16 mouse cellular contexts compared by ENCODE assay signal in the genomic region with DNA sequence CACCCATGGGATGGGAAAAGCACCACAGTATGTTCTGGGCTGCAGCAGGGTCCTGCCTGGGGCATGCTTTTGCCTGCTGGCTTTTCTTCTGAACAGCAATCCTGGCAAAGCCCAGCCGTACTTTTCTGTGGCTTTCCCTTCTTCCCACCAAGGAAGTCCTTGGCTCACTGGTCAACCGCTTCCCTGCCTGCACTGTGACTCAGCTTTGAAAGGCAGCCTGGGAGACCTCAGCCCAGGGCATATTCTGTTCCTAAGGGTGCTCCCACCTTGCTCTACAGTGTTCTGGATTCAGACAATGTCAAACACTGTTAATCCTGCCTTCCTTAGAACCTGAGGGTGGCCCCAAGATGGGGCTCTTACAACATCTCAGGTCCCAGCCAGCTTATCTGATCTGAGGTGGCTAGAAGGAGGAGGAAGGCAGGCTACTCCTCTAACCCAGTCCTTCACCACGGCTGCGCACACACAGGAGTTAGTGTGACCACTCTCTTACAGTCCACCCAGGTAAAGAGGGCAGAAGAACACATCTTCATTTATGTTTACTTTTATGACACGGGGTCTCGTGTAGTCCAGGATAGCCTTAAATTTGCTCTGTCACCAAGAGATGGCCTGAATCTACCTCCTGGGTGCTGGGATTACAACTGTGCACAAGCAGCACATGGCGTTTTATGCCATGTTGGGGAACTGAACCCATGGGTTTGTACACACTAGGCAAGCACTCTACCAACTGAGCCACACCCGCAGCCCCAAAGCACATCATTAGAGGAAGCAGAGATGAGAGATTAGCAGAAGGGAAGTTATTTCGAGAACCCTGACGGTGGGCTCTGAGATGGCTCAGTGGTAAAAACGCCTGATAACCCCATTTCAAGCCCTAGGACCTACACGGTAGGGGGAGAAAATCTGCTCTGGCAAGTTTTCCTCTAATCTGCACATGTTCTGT. TPM values are rescaled to one million over a fixed set of nuclear protein-coding genes. Genes with fewer than 3 reads are reported as not detected.
DNase-seq lines count a peak whose midpoint lies in the region; ATAC-seq lines count a peak whose summit lies in the region.
"Had no signal": no experiment of that assay in that cellular context is flagged by ENCODE, and none has a peak within 500 bp of the region (broad histone marks: within the 10 kb centered on the region; RNA-seq: fewer than 3 reads in every experiment).

No protein-coding gene starts in this region.

- WGBS in limb, embryonic 12.5 days = 89% methylated on average over 12 of the region's 12 CpGs
- WGBS in limb, embryonic 10.5 days = 88% methylated on average over 12 of the region's 12 CpGs
- WGBS in intestine, embryonic 16.5 days = 83% methylated on average over 12 of the region's 12 CpGs
- 90% methylated on average over 12 of the region's 12 CpGs for WGBS in neural tube, embryonic 15.5 days

- peaks cover 45% of the 10 kb centered on the region for H3K36me3 ChIP-seq in limb, embryonic 12.5 days
- H3K36me3 ChIP-seq in limb, embryonic 10.5 days = peaks cover 62% of the 10 kb centered on the region
- H3K36me3 ChIP-seq in intestine, embryonic 16.5 days (ENCODE audit: control insufficient read depth, insufficient read depth, low read length) = peaks cover 25% of the 10 kb centered on the region
- peaks cover 39% of the 10 kb centered on the region for H3K36me3 ChIP-seq in neural tube, embryonic 15.5 days

- H3K4me2 ChIP-seq in limb, embryonic 12.5 days = no peak overlapping the region
- no peak overlapping the region for H3K4me2 ChIP-seq in intestine, embryonic 16.5 days (ENCODE audit: low read depth, low read length)
- no peak overlapping the region for H3K4me2 ChIP-seq in neural tube, embryonic 15.5 days
- H3K4me2 ChIP-seq: embryonic facial prominence, embryonic 12.5 days had no signal

- ATAC-seq in limb, embryonic 12.5 days (ENCODE audit: insufficient number of reproducible peaks, insufficient read depth, low FRiP score, low TSS enrichment, low read depth) = no peak
- ATAC-seq in intestine, embryonic 16.5 days = peak; percentile 38
- no peak for ATAC-seq in neural tube, embryonic 15.5 days (ENCODE audit: low FRiP score)

- no peak overlapping the region for H3K9ac ChIP-seq in limb, embryonic 12.5 days (replicated peaks)
- H3K9ac ChIP-seq in intestine, embryonic 16.5 days (ENCODE audit: low read depth, low read length) = no peak overlapping the region
- H3K9ac ChIP-seq in neural tube, embryonic 15.5 days (replicated peaks) = no peak overlapping the region
- H3K9ac ChIP-seq: embryonic facial prominence, embryonic 12.5 days had no signal

- H3K4me1 ChIP-seq in limb, embryonic 12.5 days (replicated peaks) = no peaks in the 10 kb centered on the region
- no peaks in the 10 kb centered on the region for H3K4me1 ChIP-seq in limb, embryonic 10.5 days
- peaks cover 11% of the 10 kb centered on the region for H3K4me1 ChIP-seq in intestine, embryonic 16.5 days (ENCODE audit: control insufficient read depth, insufficient read depth, low read length)
- H3K4me1 ChIP-seq in neural tube, embryonic 15.5 days = 0 out of 2 replicates have a peak, but pooled peaks cover 3% of the 10 kb centered on the region
- H3K4me1 ChIP-seq: embryonic facial prominence, embryonic 12.5 days; midbrain, embryonic 10.5 days had no signal

- H3K27ac ChIP-seq in limb, embryonic 12.5 days = 0 out of 2 replicates have a peak overlapping the region, but pooled peaks have one; percentile 7
- H3K27ac ChIP-seq in limb, embryonic 10.5 days = no peak overlapping the region
- no peak overlapping the region for H3K27ac ChIP-seq in intestine, embryonic 16.5 days (ENCODE audit: low read length)
- H3K27ac ChIP-seq in neural tube, embryonic 15.5 days (replicated peaks) = peak overlapping the region; percentile 37; the same call in 1 of the 2 replicates
- H3K27ac ChIP-seq: embryonic facial prominence, embryonic 12.5 days; midbrain, embryonic 10.5 days had no signal

- H3K27me3 ChIP-seq in limb, embryonic 12.5 days = no peaks in the 10 kb centered on the region
- no peaks in the 10 kb centered on the region for H3K27me3 ChIP-seq in limb, embryonic 10.5 days (ENCODE audit: low read depth, poor library complexity, severe bottlenecking)
- no peaks in the 10 kb centered on the region for H3K27me3 ChIP-seq in intestine, embryonic 16.5 days (replicated peaks; ENCODE audit: control insufficient read depth, insufficient read depth, low read length)
- H3K27me3 ChIP-seq in neural tube, embryonic 15.5 days (replicated peaks) = no peaks in the 10 kb centered on the region
- H3K27me3 ChIP-seq: embryonic facial prominence, embryonic 12.5 days had no signal

- peak; percentile 14 for DNase-seq in adrenal gland, postnatal 10 days
- DNase-seq in adrenal gland, adult 18-20 months (ENCODE audit: low spot score in 2 of 2) = no peak
- no peak for DNase-seq in limb, embryonic 10.5 days (ENCODE audit: low spot score)
- DNase-seq in heart, adult 9 months (ENCODE audit: low spot score in 2 of 2) = no peak
- DNase-seq in heart, adult 8-10 months (ENCODE audit: low spot score) = no peak
- DNase-seq: cerebellum, adult 9-10 months; heart, adult 11 months; heart, postnatal 36 days; kidney, postnatal 10 days; lung, adult 18-20 months; thymus, postnatal 14 days had no signal

- H3K4me3 ChIP-seq in limb, embryonic 12.5 days (replicated peaks) = no peak overlapping the region
- no peak overlapping the region for H3K4me3 ChIP-seq in limb, embryonic 10.5 days
- no peak overlapping the region for H3K4me3 ChIP-seq in intestine, embryonic 16.5 days (ENCODE audit: low read length)
- H3K4me3 ChIP-seq in neural tube, embryonic 15.5 days (replicated peaks) = no peak overlapping the region
- H3K4me3 ChIP-seq: embryonic facial prominence, embryonic 12.5 days; midbrain, embryonic 10.5 days had no signal

- peaks cover 7% of the 10 kb centered on the region; the same call in 1 of the 2 replicates for H3K9me3 ChIP-seq in limb, embryonic 12.5 days
- no peaks in the 10 kb centered on the region for H3K9me3 ChIP-seq in limb, embryonic 10.5 days (replicated peaks)
- peaks cover 10% of the 10 kb centered on the region for H3K9me3 ChIP-seq in intestine, embryonic 16.5 days (ENCODE audit: control insufficient read depth, low read length)
- no peaks in the 10 kb centered on the region for H3K9me3 ChIP-seq in neural tube, embryonic 15.5 days (replicated peaks)

RNA-seq across cellular contexts. Expression of a gene that starts 8.4 kb away (rescaled TPM):
- total RNA-seq in adrenal gland, postnatal 10 days (2021) = 1,000 to 10,000 TPM; 1,131 to 1,191 TPM
- total RNA-seq in adrenal gland, adult 18-20 months (2021) = 1,000 to 10,000 TPM; 1,010 to 2,386 TPM
- polyA plus RNA-seq in limb, embryonic 12.5 days (2016; fragmentation: Nextera tagmentation; extraction: Ambion mirVana) = 656 and 702 TPM in 2 replicates
- polyA plus RNA-seq in limb, embryonic 10.5 days (2016; fragmentation: Nextera tagmentation; extraction: Ambion mirVana) = 670 and 699 TPM in 2 replicates
- 1,842 and 2,069 TPM in 2 replicates for polyA plus RNA-seq in intestine, embryonic 16.5 days (2015; fragmentation: Nextera tagmentation; extraction: Ambion mirVana)
- polyA plus RNA-seq in neural tube, embryonic 15.5 days (2015; fragmentation: Nextera tagmentation; extraction: Ambion mirVana) = 1,502 and 1,904 TPM in 2 replicates
- total RNA-seq in heart, adult 8-10 months (2022) = 100 to 1,000 TPM; 239 to 289 (median 263) TPM

RNA-seq across cellular contexts. Expression of a gene that starts 8.5 kb away (rescaled TPM):
- total RNA-seq in adrenal gland, postnatal 10 days (2021) = 10 to 100 TPM in 1 of 2 experiments, 1 to 10 TPM in 1; 9.9 to 12.4 TPM
- total RNA-seq in adrenal gland, adult 18-20 months (2021) = 10 to 100 TPM in 1 of 2 experiments, 1 to 10 TPM in 1; 8.6 to 10.5 TPM
- 19.3 and 23.7 TPM in 2 replicates for polyA plus RNA-seq in limb, embryonic 12.5 days (2016; fragmentation: Nextera tagmentation; extraction: Ambion mirVana)
- 14.7 and 19.3 TPM in 2 replicates for polyA plus RNA-seq in limb, embryonic 10.5 days (2016; fragmentation: Nextera tagmentation; extraction: Ambion mirVana)
- 13.2 and 14.6 TPM in 2 replicates for polyA plus RNA-seq in intestine, embryonic 16.5 days (2015; fragmentation: Nextera tagmentation; extraction: Ambion mirVana)
- polyA plus RNA-seq in neural tube, embryonic 15.5 days (2015; fragmentation: Nextera tagmentation; extraction: Ambion mirVana) = 17.3 and 17.9 TPM in 2 replicates
- total RNA-seq in heart, adult 8-10 months (2022) = 1 to 10 TPM; 2.7 to 7.8 (median 5.1) TPM

RNA-seq across cellular contexts. Expression of a gene that starts 38.6 kb away (rescaled TPM):
- 10 to 100 TPM; 24.6 to 25.8 TPM for total RNA-seq in adrenal gland, postnatal 10 days (2021)
- 10 to 100 TPM in 1 of 2 experiments, 1 to 10 TPM in 1; 8.3 to 26.7 TPM for total RNA-seq in adrenal gland, adult 18-20 months (2021)
- polyA plus RNA-seq in limb, embryonic 12.5 days (2016; fragmentation: Nextera tagmentation; extraction: Ambion mirVana) = 2.6 and 3.9 TPM in 2 replicates
- polyA plus RNA-seq in limb, embryonic 10.5 days (2016; fragmentation: Nextera tagmentation; extraction: Ambion mirVana) = 3.2 and 3.5 TPM in 2 replicates
- 108 and 129 TPM in 2 replicates for polyA plus RNA-seq in intestine, embryonic 16.5 days (2015; fragmentation: Nextera tagmentation; extraction: Ambion mirVana)
- 6.5 and 7.7 TPM in 2 replicates for polyA plus RNA-seq in neural tube, embryonic 15.5 days (2015; fragmentation: Nextera tagmentation; extraction: Ambion mirVana)
- 1 to 10 TPM; 6.3 to 8.5 (median 7.1) TPM for total RNA-seq in heart, adult 8-10 months (2022)

Comparison
In these comparisons a context has a peak if more than half of its experiments do, and no peak if none do; other contexts are left out.
1. H3K27ac ChIP-seq: peak in limb, embryonic 12.5 days (single experiment) and neural tube, embryonic 15.5 days (single experiment); none in limb, embryonic 10.5 days (single experiment) and intestine, embryonic 16.5 days (single experiment).
2. RNA of a gene that starts 38.6 kb away (polyA plus RNA-seq): 108 to 129 TPM in intestine, embryonic 16.5 days; 6.5 to 7.7 TPM in neural tube, embryonic 15.5 days, 3.2 to 3.5 TPM in limb, embryonic 10.5 days and 2.6 to 3.9 TPM in limb, embryonic 12.5 days; every median in the first group is over 10 times any median in the second.